Mouse (Mus musculus) embryonic fibroblast, embryonic 13.5 days (primary cell): ENCODE results near the gene Hexb. TPM values are rescaled to one million over a fixed set of nuclear protein-coding genes. Genes with fewer than 3 reads are reported as not detected.
A peak's percentile ranks its signal among the peaks of the same experiment; 100 is the strongest.

Experiments
- H3K27ac ChIP-seq: 2 replicates; pipeline ENCODE4 v1.5.1; 2012; ENCODE audit warnings: low read length, control low read depth, inconsistent platforms; ENCODE audit not compliant: insufficient read depth
- H3K4me1 ChIP-seq: 2 replicates; pipeline ENCODE4 v1.6.1; 2011; ENCODE audit warnings: low read length; ENCODE audit not compliant: control insufficient read depth, insufficient read depth
- H3K4me3 ChIP-seq: 2 replicates; pipeline ENCODE4 v1.5.1; 2011; ENCODE audit warnings: mild to moderate bottlenecking, control low read depth, low read length; ENCODE audit not compliant: insufficient read depth
- CTCF ChIP-seq: IDR thresholded peaks from 2 replicates; pipeline ENCODE4 v1.5.1; 2011; ENCODE audit warnings: mild to moderate bottlenecking, control low read depth, low read length, moderate library complexity, borderline replicate concordance; ENCODE audit not compliant: insufficient read depth
- POLR2A ChIP-seq: IDR thresholded peaks from 2 replicates; pipeline ENCODE4 v1.6.1; 2011; ENCODE audit warnings: low read depth, mild to moderate bottlenecking, control low read depth, low read length, moderate library complexity
- polyA plus RNA-seq: library from polyadenylated mRNA; stranded (reverse); fragments of >200 nt; gene quantifications from 2 replicates; pipeline ENCODE4 v1.2.4, GENCODE M21; 2011; ENCODE audit warnings: low read depth; ENCODE audit not compliant: missing spikeins, insufficient read length

The Hexb gene
- polyA plus RNA-seq, 1 experiment, result 81.3 TPM

DNA sequence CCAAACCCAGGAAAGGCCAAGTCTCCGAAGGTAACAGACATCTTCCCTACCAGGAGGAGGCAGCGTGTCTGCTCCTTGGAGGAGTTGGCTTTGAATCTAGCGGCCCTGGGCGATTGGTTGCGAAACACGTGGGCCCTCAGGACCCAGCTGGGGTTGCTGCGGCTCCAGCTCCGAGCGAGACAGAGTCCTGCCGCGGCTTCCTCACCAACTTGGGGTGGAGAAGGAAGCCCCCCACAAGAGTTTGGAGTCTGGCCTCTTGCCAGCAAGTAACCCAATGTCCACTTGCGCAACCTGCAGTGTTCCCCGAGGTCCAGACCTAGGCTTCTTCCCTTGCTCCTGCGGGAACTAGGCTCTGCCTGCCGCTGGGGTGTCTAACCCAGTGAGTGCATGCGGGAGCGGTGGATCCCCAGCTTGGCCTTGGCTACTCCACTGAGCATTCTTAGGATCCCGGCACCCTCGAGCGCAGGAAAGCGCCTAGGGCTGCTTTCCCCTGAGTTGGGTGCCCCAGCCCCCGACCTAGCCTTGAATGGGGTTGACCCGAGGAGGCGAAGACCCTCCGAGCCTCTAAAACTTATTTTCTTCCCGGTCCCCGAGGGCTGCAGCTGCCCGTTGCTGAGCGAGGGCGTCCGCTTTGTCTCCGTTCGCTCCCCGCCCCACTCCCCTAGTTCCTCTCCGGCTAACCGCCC, 42.3 kb upstream of the Hexb start:
- Histone ChIP-seq H3K4me3 (peak overlapping the region; percentile 57), H3K4me1 (0 out of 2 replicates have a peak, but pooled peaks cover 4% of the 10 kb centered on the region), H3K27ac (peak overlapping the region; percentile 89)
- TF ChIP-seq POLR2A (peak; percentile 57), CTCF (peak; percentile 52; the same call in 1 of the 2 replicates)

DNA sequence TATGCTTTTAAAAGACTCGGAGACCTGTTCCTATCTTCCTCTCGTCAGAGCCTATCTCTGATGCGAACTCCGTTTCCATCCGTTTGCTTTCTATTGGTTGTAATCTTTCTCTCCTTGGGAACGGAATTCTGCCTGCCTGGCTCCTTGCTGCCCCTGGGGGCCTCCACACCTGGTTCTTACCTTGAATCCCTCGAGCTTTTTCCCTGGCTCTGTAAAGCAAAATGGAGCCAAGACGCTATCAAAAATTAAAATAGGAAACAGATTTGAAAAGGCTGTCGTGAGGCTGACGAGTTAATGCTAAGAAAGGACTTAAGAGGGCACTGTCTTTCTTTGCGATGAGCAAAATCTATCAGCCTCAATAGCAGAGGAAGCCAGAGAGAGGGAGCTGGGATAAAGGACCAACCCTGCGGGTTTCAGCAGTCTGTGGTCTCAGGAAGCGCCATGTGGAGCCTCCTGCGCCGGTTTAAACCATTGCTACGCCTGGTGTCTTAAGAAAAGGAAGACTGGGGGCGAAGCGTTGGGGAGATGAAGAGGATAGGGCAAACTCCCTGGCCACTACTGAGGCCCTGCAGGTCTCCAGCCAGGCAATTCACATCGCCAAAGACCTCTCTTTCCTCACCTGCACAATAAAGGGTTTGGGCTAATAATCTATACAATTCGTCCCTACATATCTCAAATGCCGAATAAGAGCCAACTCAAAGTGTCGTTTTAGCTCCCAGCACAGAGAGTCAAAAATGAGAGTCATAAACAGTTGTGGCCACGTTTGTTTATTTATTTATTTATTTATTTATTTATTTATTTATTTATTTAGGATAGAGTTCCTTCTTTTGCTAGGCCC, 41.4 kb upstream of the Hexb start:
- TF ChIP-seq CTCF (no peak), POLR2A (no peak)
- Histone ChIP-seq H3K4me3 (0 out of 2 replicates have a peak overlapping the region, but pooled peaks have one; percentile 18), H3K27ac (peak overlapping the region; percentile 46), H3K4me1 (no peaks in the 10 kb centered on the region)

DNA sequence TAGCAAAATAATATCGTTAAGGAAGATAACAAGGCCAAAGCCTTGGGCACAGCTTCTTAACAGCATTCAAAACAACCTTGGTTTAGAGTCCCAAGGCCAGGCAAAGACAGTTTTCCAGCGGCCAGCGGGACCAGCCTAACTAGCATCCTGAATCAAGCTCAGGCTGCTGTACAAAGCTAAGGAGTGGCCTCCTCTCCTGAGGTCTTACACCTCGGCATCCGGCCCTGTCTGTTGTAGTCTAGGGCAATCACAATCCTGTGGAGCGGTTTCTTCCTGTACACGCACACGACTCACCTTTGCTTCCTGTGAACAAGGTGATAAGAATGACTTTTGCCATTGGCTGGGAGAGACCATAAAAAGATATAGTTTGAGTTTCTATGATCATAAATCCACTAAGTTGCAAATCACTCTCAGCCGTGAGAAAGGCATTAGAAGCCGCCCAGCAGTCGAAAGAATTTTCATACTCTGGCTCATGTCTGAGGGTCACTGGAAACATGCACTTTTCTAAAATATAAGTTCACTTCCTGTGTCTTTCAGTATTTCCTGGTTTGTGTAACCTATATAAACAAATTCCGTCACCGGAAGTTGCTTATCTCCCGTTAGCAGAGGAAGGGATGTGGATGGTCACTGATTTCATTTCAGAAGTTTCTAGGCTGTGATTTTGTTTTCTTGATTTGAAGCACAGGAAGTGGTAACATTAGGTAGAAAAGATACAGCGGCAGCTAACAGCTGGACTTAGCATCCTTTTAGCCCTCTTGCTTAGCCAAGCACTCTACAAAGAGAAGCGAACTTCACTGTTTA, 40.2 kb upstream of the Hexb start:
- Histone ChIP-seq H3K4me1 (no peaks in the 10 kb centered on the region), H3K27ac (no peak overlapping the region), H3K4me3 (no peak overlapping the region)
- TF ChIP-seq CTCF (no peak), POLR2A (no peak)

DNA sequence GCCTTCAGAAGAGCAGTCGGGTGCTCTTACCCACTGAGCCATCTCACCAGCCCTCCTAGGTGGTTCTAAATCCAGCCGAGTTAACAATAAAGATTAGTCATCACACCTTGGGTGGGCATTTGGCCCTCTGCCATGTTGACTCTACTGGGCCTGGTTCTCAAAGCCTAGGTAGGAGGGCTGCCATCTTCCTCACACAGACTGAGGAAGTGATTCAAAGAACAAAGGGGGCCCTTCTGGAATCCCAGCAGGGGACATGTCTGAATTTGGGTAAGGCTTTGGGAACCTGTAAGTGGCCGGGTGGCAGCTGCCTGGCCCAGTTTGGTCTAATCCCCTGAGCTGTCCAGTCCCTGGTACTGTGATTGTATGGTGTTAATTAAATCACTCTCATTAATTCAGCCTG, 39.5 kb upstream of the Hexb start:
- Histone ChIP-seq H3K27ac (no peak overlapping the region), H3K4me1 (no peaks in the 10 kb centered on the region), H3K4me3 (no peak overlapping the region)
- no peak for TF ChIP-seq POLR2A
- no peak for TF ChIP-seq CTCF

DNA sequence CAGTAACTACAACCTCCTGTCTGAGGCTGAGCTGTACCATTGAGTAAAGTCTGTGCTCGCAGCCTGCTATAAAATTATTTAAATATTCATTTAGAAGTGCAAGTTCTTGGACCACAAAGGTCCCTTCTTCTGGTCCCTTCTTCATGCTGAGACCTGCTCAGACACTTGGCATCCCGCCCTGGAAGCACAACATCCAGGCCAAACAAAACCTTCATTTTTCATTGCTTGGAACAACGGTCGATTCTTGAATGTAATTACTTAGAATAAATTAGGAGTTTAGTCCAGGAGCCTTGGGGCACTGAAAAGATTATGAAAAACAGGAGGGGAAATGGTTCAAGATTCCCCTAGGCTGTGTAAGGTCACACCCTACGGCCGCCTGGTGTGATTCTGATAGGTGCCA, 37.8 kb upstream of the Hexb start:
- TF ChIP-seq CTCF (no peak), POLR2A (no peak)
- Histone ChIP-seq H3K27ac (no peak overlapping the region), H3K4me1 (no peaks in the 10 kb centered on the region)

DNA sequence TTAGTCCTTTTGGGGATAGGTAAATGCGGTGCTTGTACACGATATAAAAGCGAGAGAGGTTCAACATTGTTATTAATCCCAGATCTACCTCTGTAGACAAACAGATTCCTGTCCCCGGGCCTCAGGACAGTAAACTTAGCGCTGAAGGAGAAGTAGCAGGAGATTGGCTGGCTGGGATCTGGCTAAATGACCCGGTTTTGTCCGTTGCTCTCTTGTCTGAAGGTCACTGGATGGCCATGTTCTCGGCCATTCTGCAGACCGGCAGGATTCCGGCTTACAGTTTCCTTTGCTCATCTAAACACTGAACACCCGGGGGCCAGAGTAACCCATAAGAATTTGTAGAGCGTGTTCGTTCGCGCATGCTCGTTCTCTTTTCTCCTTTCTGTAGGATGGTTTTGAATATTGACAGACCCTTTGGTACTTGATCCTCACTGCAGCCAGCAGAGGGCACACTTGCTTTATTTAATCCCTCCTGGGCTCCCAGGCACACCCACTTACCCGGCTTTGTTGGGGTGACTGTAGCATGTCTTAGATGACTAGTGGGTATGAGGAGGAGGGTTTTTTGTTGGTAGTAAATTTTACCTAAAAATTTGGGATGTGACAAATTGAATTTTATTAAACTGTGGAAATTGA, 36.7 kb upstream of the Hexb start:
- TF ChIP-seq CTCF (peak; percentile 30; the same call in 1 of the 2 replicates), POLR2A (no peak)
- Histone ChIP-seq H3K4me3 (no peak overlapping the region; the same call in 1 of the 2 replicates), H3K27ac (no peak overlapping the region), H3K4me1 (no peaks in the 10 kb centered on the region)

More for the DNA sequence above, 37.8 kb upstream of the Hexb start:
- H3K4me3 ChIP-seq, result no peak overlapping the region

DNA sequence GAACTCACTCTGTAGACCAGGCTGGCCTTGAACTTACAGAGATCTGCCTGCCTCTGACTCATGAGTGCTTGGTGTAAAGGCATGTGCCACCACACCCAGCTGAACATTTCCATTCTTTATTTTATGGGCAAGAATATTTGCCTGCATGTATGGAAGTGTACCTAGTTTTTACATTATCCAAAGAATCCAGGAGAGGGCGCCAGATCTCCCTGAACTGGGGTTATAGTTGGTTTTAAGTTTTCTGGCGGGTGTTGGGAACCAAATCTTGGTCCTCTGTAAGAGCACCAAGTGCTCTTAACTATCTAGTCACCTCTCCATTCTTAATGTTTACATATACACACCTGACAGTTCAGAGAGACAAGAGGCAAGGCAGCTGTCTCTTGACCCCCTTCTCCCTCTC, 34.9 kb upstream of the Hexb start:
- no peak overlapping the region for H3K27ac ChIP-seq
- H3K4me3 ChIP-seq, result no peak overlapping the region
- TF ChIP-seq POLR2A (no peak), CTCF (no peak)
- H3K4me1 ChIP-seq, result no peaks in the 10 kb centered on the region

DNA sequence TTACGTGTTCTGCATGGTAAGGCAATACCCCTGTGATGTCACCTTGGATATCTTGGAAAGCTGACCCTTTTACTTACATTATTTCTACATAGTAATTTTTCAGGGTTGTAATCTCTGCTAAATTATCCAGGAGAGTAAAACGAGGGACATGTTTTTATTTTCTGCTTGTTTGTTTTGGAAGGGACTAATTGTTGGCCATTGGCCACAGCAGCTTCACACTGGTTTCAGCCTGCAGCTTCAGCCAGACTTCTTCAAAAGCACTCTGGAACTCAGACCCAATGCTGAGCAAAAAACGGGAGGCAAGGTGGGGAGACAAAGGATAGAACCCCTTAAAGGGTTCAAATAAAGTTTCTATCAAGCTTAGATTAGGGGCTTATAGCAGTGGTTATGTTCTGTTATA, 31.9 kb upstream of the Hexb start:
- H3K27ac ChIP-seq, result no peak overlapping the region
- TF ChIP-seq CTCF, result no peak
- TF ChIP-seq POLR2A, result no peak
- H3K4me1 ChIP-seq, result no peaks in the 10 kb centered on the region
- H3K4me3 ChIP-seq, result no peak overlapping the region

DNA sequence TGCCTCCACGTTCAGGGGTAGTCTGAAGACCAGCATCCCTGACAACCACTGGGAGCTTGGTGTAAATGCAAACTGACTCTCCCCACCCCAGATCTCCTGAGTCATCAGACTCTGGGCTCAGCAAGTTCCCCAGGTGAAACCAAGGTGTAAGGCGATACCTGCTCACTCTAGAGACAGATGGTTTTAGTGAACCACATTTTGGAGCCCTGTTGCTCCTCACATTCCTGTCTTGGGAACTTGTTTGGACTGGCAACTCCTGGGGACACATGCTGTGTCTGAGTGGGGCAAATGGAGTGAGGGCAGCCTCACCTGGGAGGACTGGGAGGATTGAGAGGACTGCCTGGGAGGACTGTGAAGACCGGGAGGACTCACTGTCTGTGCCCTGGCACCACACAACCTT, 29.6 kb upstream of the Hexb start:
- H3K27ac ChIP-seq, result no peak overlapping the region
- no peak overlapping the region for H3K4me3 ChIP-seq
- no peaks in the 10 kb centered on the region for H3K4me1 ChIP-seq
- TF ChIP-seq CTCF, result no peak

DNA sequence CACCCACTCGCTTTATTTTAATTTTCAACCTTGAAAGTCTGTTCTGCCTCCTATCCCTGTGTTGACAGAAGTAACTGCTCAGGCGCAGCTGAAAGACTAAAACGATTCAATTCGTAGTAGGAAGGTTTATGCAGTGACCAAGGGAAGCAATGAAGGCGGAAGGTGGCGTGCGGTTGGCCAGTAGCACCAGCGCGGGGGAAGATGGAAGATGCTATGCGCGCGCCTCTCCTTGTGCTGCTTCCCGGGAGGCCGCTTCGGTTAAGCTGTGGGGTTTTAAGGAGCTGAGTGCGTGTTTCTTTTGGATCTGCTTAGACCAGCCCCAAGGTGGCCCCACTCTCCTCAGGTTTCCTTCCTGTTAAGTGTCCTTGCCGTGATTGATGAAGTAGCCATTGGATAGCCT, 27.0 kb upstream of the Hexb start:
- Histone ChIP-seq H3K4me1 (no peaks in the 10 kb centered on the region), H3K27ac (no peak overlapping the region), H3K4me3 (no peak overlapping the region)
- no peak for TF ChIP-seq CTCF
- TF ChIP-seq POLR2A, result no peak
